Mouse (Mus musculus): ENCODE measurements around the gene Gm10717. TPM values are rescaled to one million over a fixed set of nuclear protein-coding genes. Genes with fewer than 3 reads are reported as not detected.
"Not testable (repeated sequence)": the region's sequence is repeated elsewhere in the genome, so short reads cannot be mapped to it uniquely, and the experiment has no call there.

The Gm10717 gene
- polyA plus RNA-seq, 1 experiment: 213 TPM

- WGBS: 80% methylated on average over 1 of the region's 8 CpGs
- H3K4me1 ChIP-seq (ENCODE audit: control insufficient read depth, insufficient read depth, low read length); H3K27ac ChIP-seq (ENCODE audit: control insufficient read depth, insufficient read depth, low read depth, low read length, poor library complexity); H3K4me3 ChIP-seq (replicated peaks; ENCODE audit: control insufficient read depth, low read depth, low read length): not testable (repeated sequence)
These were observed 9.1 kb downstream of the Gm10717 start, which contains the start of gene Gm17535 for GRCm38 (mm10) chr9:3034299-3034698. Gm17535 (plus strand) TSS chr9:3034599.

DNA sequence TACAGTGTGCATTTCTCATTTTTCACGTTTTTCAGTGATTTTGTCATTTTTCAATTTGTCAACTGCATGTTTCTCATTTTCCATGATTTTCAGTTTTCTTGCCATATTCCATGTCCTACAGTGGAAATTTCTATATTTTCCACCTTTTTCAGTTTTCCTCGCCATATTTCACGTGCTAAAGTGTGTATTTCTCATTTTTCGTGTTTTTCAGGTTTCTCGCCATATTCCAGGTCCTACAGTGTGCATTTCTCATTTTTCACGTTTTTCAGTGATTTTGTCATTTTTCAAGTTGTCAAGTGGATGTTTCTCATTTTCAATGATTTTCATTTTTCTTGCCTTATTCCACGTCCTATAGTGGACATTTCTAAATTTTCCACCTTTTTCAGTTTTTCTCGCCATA is 11.4 kb downstream of the Gm10717 start, which contains the start of gene Gm10715:
Gene Gm10715 (plus strand): TSS at position 301 of the 400 bp plus-strand sequence.
- not testable (repeated sequence) for H3K4me3 ChIP-seq (replicated peaks; ENCODE audit: control insufficient read depth, low read depth, low read length); H3K27ac ChIP-seq (ENCODE audit: control insufficient read depth, insufficient read depth, low read depth, low read length, poor library complexity); H3K4me1 ChIP-seq (ENCODE audit: control insufficient read depth, insufficient read depth, low read length)
- WGBS: 75% methylated on average over 8 of the region's 8 CpGs

DNA sequence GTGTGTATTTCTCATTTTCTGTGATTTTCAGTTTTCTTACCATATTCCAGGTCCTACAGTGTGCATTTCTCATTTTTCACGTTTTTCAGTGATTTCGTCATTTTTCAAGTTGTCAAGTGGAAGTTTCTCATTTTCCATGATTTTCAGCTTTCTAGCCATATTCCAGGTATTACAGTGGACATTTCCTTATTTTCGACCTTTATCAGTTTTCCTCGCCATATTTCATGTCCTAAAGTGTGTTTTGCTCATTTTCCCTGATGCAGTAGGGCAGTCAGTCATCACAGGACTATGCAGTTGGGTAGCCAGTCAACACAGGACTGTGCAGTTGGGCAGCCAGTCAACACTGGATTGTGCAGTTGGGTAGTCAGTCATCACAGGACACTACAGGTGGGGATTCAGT is 12.9 kb downstream of the Gm10717 start:
- WGBS: 61% methylated on average over 4 of the region's 4 CpGs
- H3K4me3 ChIP-seq (replicated peaks; ENCODE audit: control insufficient read depth, low read depth, low read length); H3K4me1 ChIP-seq (ENCODE audit: control insufficient read depth, insufficient read depth, low read length); H3K27ac ChIP-seq (ENCODE audit: control insufficient read depth, insufficient read depth, low read depth, low read length, poor library complexity): not testable (repeated sequence)

Other genes with a start within 250 kb of the Gm10717 start
- 8.7 and 13.6 TPM in 2 replicates for gene Gm10722, start 24.5 kb upstream of the Gm10717 start, polyA plus RNA-seq (2011; ENCODE audit: insufficient read depth, insufficient read length, low replicate concordance, missing spikeins)
- 143 and 256 TPM in 2 replicates for gene Gm11168, start 22.1 kb upstream of the Gm10717 start, polyA plus RNA-seq (2011; ENCODE audit: insufficient read depth, insufficient read length, low replicate concordance, missing spikeins)
- not detected in 2 replicates for gene Gm10721, start 12.3 kb upstream of the Gm10717 start, polyA plus RNA-seq (2011; ENCODE audit: insufficient read depth, insufficient read length, low replicate concordance, missing spikeins)
- gene Gm10720, start 9.8 kb upstream of the Gm10717 start, polyA plus RNA-seq (2011; ENCODE audit: insufficient read depth, insufficient read length, low replicate concordance, missing spikeins): not detected in 2 replicates
- 56.3 and 148 TPM in 2 replicates for gene Gm10719, start 8.0 kb upstream of the Gm10717 start, polyA plus RNA-seq (2011; ENCODE audit: insufficient read depth, insufficient read length, low replicate concordance, missing spikeins)
- 3.9 and 14.1 TPM in 2 replicates for gene Gm10718, start 1.9 kb upstream of the Gm10717 start, polyA plus RNA-seq (2011; ENCODE audit: insufficient read depth, insufficient read length, low replicate concordance, missing spikeins)
- gene Gm17535, start 9.2 kb downstream of the Gm10717 start, polyA plus RNA-seq (2011; ENCODE audit: insufficient read depth, insufficient read length, low replicate concordance, missing spikeins): 2.3 TPM in 1 of 2 replicates, not detected in the other
- gene Gm10715, start 11.5 kb downstream of the Gm10717 start, polyA plus RNA-seq (2011; ENCODE audit: insufficient read depth, insufficient read length, low replicate concordance, missing spikeins): 7.2 and 33.9 TPM in 2 replicates

Data from bone marrow, adult 2 months (tissue).